Mouse (Mus musculus) splenic B cell, adult 2 months (primary cell): ENCODE measurements around the gene Disp3.

ENCODE experiments used
- DNase-seq: peaks from one replicate; pipeline ENCODE4 v3.0.0-alpha.2; 2011; ENCODE audit warnings: low read depth, low spot score
- H3K27me3 ChIP-seq: 2 replicates; pipeline ENCODE4 v1.6.1; 2012; ENCODE audit warnings: mild to moderate bottlenecking, low read length, moderate library complexity, mixed read lengths; ENCODE audit not compliant: control insufficient read depth, poor library complexity, insufficient read depth, severe bottlenecking
- H3K36me3 ChIP-seq: 2 replicates; pipeline ENCODE4 v1.6.1; 2012; ENCODE audit warnings: mild to moderate bottlenecking, low read length, moderate library complexity, mixed read lengths; ENCODE audit not compliant: control insufficient read depth, poor library complexity, insufficient read depth, severe bottlenecking

Disp3 gene

DNA sequence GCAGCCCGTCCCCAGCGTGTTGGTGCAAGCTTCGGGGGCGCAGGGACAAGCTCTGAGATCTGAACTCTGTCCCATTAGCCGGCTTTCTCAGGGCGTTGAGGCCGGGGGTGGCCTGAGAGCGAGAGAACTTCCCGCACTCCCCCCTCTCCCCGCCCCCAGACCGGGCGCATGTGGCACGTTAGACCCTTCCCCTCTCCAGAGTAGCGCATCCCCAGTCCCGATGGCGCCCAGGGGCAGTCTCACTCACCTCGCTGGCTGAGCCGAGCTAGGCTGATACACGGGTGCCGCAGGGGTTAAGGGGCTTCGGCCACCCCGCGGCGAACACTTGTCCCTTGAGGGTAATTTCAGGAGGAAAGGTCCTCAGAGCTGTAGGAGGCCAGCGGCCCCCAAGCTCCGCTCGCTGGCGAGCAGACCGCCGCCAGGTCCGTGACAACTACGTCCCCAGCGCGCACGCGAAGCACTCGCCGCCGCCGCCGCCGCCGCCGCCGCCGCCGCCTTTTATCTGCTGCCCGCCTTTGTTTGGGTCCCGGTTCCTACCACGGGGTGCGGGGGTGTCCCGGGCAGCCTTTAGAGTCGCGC is at the start of gene Disp3:
Gene Disp3, minus strand, starts transcription at position 490 of the 579 bp plus-strand sequence.
- no peaks in the 10 kb centered on the region for H3K36me3 ChIP-seq
- no peaks in the 10 kb centered on the region; the same call in 1 of the 2 replicates for H3K27me3 ChIP-seq
- no peak for DNase-seq

DNA sequence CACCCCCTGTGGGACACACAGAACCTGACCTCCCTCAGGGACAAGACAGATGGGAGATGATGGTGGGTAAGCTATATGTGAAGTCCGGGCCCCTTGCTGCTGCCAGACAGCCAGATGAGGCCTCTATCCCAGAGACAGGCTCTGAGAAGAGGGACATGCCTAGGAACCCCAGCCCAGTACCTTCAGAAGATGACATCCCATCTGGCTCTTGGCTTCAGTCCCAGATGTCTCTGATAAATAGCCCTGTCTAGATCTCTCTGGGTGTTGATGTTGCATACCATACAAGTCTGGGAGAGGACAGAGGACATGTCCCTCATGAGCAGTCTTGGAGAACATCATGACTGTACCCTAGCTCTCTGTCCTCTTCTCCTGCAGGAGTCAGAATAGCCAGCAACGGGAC is 42.5 kb upstream of the Disp3 start:
- DNase-seq: no peak
- no peaks in the 10 kb centered on the region for H3K27me3 ChIP-seq
- H3K36me3 ChIP-seq: no peaks in the 10 kb centered on the region

GRCm38 (mm10) chr4:148329431-148329830 is 41.7 kb upstream of the Disp3 start:
- Histone ChIP-seq H3K27me3 (no peaks in the 10 kb centered on the region), H3K36me3 (no peaks in the 10 kb centered on the region)
- no peak for DNase-seq

GRCm38 (mm10) chr4:148328237-148328636 is 40.5 kb upstream of the Disp3 start:
- no peak for DNase-seq
- no peaks in the 10 kb centered on the region for H3K27me3 ChIP-seq
- H3K36me3 ChIP-seq: no peaks in the 10 kb centered on the region

DNA sequence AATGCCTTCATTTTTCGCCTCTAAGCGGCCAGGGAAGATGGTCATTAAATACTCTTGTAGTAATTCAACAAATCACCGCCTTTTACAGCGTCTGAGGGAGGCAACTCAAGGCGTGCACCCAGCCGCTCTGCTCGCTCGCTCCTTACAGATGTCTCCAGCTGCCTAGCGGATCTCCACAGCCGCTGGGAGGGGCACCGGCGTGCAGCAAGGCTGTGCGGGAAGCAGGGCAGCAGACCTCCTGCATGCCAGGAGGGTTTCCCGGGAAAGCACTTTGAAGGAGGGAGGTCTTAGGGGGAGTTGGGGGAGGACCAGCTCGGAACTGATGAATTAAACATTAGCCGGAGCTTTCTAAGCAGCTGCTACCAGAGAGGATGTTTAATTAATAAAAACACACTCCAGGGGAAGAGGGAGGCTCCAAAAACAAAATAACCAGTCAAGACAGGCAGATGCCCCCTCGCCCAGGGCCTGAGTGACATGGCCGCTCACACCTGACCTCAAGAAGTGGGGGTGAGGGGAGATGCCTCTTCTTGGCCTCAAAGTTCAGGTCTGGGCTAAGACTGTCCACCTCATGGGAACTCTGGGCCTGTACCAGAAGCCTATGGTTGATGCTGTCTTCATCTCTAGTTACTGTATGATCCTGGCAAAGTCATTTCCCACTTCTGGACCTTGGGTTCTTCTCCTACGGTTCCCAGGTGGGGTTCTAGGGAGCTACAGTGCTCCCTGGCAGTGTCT is 39.7 kb upstream of the Disp3 start:
- no peaks in the 10 kb centered on the region for H3K36me3 ChIP-seq
- no peak for DNase-seq

GRCm38 (mm10) chr4:148326791-148327190 is 39.0 kb upstream of the Disp3 start:
- no peaks in the 10 kb centered on the region for H3K27me3 ChIP-seq
- no peak for DNase-seq
- no peaks in the 10 kb centered on the region for H3K36me3 ChIP-seq

More for the DNA sequence above, 39.7 kb upstream of the Disp3 start:
- no peaks in the 10 kb centered on the region for H3K27me3 ChIP-seq

- Histone ChIP-seq H3K36me3 (no peaks in the 10 kb centered on the region), H3K27me3 (no peaks in the 10 kb centered on the region)
- no peak for DNase-seq
Measured at GRCm38 (mm10) chr4:148325951-148326350, 38.2 kb upstream of the Disp3 start.

- no peak for DNase-seq
- no peaks in the 10 kb centered on the region for H3K27me3 ChIP-seq
- H3K36me3 ChIP-seq: no peaks in the 10 kb centered on the region
Measured at GRCm38 (mm10) chr4:148325057-148325456, 37.3 kb upstream of the Disp3 start.

DNA sequence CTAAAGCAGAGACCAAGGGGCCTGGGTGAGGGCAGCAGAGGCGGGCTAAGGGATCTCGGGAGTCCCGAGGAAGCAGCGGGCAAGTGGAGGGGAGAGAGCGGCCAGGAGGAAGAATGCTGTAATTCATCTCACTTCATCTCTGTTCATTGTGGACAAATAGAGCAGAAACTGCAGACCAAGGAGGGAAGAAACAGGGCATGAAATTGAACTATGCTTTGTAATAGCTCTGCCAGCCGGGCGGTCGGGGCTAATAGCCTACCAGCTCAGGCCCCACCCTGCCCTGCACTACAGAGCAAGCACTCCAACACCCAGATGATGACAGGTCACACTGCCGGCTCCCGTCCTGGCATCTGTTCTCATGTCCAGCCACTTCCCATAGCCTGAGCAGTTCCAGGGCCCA is 34.4 kb upstream of the Disp3 start:
- no peak for DNase-seq
- H3K27me3 ChIP-seq: no peaks in the 10 kb centered on the region
- H3K36me3 ChIP-seq: no peaks in the 10 kb centered on the region

DNA sequence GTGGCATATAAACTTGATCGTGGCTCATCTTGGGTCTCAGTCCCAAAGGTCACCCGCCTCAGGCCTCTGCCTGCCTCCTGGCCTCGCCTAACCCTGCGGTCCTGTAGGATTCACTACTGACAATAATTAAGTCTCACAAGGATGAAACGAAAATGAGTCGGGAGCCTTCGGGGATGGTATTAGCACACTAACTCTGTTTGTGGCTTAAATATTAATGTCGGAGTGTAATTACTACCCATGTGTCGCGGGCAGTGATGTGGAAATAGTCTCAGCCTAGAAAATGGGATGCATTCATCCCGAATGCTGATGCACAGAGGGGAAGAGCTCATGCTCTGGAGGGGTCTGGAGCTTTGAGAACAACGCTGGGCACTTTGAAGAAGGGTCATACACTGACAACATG is 31.6 kb upstream of the Disp3 start:
- no peaks in the 10 kb centered on the region for H3K36me3 ChIP-seq
- no peak for DNase-seq
- no peaks in the 10 kb centered on the region for H3K27me3 ChIP-seq

DNA sequence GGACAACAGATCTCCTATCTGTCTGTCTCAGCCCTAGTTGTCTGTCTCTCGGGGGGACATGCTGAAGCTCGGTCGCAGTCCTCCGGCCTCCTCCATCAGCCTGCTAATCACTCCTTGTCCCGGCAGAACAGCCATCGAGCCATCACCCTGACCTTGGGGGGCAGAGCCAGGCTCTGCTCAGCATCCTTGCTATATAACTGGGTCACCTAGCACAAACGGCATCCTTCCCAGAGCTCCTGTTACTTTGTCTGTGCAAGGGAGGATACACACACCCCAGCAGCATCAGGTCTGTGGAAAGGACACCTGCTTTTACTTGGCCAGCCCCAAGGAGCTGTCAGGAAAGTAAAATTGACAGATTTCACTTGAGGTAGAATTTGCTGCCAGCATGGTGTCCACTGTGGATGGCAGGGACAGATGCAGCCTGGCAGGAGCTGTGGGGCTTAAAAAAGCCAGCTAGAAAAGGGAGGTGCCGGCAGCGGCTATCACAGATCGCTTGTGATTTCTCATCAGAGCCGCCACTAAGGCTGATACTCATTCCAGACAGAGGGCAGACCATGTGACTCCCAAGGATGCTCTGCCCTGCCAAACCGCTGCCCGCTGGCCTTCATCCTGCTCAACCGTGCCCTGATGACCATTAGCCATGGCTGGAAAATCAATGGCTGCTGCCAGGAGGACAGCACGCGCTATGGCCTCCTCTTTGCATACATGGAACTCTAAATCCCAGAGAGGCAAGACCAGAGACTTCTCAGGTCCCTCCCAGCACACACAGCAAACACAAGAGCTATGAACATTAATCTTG is 27.8 kb upstream of the Disp3 start:
- Histone ChIP-seq H3K36me3 (no peaks in the 10 kb centered on the region), H3K27me3 (no peaks in the 10 kb centered on the region)
- no peak for DNase-seq

GRCm38 (mm10) chr4:148314396-148314795 is 26.6 kb upstream of the Disp3 start:
- no peaks in the 10 kb centered on the region for H3K27me3 ChIP-seq
- DNase-seq: no peak

GRCm38 (mm10) chr4:148313601-148314000 is 25.8 kb upstream of the Disp3 start:
- H3K27me3 ChIP-seq: no peaks in the 10 kb centered on the region
- no peaks in the 10 kb centered on the region for H3K36me3 ChIP-seq
- DNase-seq: no peak

More at GRCm38 (mm10) chr4:148314396-148314795, 26.6 kb upstream of the Disp3 start:
- H3K36me3 ChIP-seq: no peaks in the 10 kb centered on the region

- Histone ChIP-seq H3K36me3 (no peaks in the 10 kb centered on the region), H3K27me3 (no peaks in the 10 kb centered on the region)
- no peak for DNase-seq
Measured at GRCm38 (mm10) chr4:148312296-148313116, 24.7 kb upstream of the Disp3 start.
